Mouse (Mus musculus) forebrain, embryonic 13.5 days (tissue): Measurements from ENCODE around the gene Pias1. TPM values are rescaled to one million over a fixed set of nuclear protein-coding genes. Genes with fewer than 3 reads are reported as not detected.

Source experiments
- ATAC-seq: fragments of 200-750 bp; cut with Nextera tagmentation; 2 replicates; pipeline ENCODE4 v1.8.0; 2017
- H3K27ac ChIP-seq: fragments of 300-500 bp; sonication (generic); 2 replicates; pipeline ENCODE4 v1.5.1; 2015; ENCODE audit warnings: inconsistent platforms, mild to moderate bottlenecking, moderate library complexity
- H3K27me3 ChIP-seq: fragments of 300-500 bp; sonication (generic); 2 replicates; pipeline ENCODE4 v1.6.1; 2015; ENCODE audit warnings: mild to moderate bottlenecking, inconsistent platforms
- H3K36me3 ChIP-seq: fragments of 300-500 bp; sonication (generic); 2 replicates; pipeline ENCODE4 v1.6.1; 2015; ENCODE audit warnings: mild to moderate bottlenecking, inconsistent platforms; ENCODE audit not compliant: poor library complexity, severe bottlenecking
- H3K4me1 ChIP-seq: fragments of 300-500 bp; sonication (generic); 2 replicates; pipeline ENCODE4 v1.6.1; 2015; ENCODE audit warnings: inconsistent platforms
- H3K4me2 ChIP-seq: fragments of 300-500 bp; sonication (generic); 2 replicates; pipeline ENCODE4 v1.6.1; 2015; ENCODE audit warnings: inconsistent platforms, mild to moderate bottlenecking, moderate library complexity
- H3K4me3 ChIP-seq: fragments of 300-500 bp; sonication (generic); 2 replicates; pipeline ENCODE4 v1.5.1; 2015; ENCODE audit warnings: mild to moderate bottlenecking, inconsistent platforms
- H3K9ac ChIP-seq: fragments of 300-500 bp; sonication (generic); 2 replicates; pipeline ENCODE4 v1.6.1; 2015; ENCODE audit warnings: mild to moderate bottlenecking, inconsistent platforms
- H3K9me3 ChIP-seq: fragments of 300-500 bp; sonication (generic); replicated peaks from 2 replicates; pipeline ENCODE4 v1.6.1; 2016; ENCODE audit warnings: inconsistent platforms
- WGBS: fragments of 180-500 bp; shearing (Covaris S2); methylation state at CpG from one replicate; pipeline ENCODE4 v1.1.7; 2015; 5-methylcytosine and 5-hydroxymethylcytosine counted together
- polyA plus RNA-seq: library from polyadenylated mRNA; unstranded; fragments of >200 nt; fragmentation: Nextera tagmentation; extraction: Ambion mirVana; gene quantifications from 2 replicates; pipeline ENCODE4 v1.2.1, GENCODE M21; 2015

Pias1 gene
- 57.1 and 62.7 TPM in 2 replicates for polyA plus RNA-seq

DNA sequence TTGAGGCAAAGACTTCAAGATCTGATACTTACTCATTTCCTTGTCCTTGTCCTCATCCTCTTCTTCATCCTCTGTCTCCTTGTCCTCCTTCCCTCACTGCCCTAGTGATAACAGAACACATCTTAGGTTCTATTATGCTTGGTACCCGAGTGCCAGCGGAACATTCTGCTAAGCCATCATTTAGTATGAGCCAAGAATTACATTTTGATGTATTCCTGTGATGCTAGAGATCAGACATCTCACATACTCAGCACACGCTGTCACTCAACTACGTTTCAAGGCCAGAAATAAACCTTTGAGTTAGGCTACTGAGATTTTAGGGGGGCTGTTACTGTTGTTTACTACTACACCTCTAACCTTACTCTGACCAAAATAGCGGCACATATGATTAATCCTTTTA is at the start of gene Pias1:
Gene Pias1 (minus strand): TSS at position 101 of the 400 bp plus-strand sequence.
- H3K4me1 ChIP-seq: no peaks in the 10 kb centered on the region
- no peaks in the 10 kb centered on the region for H3K9me3 ChIP-seq
- no peak within 1 kb of the TSS for H3K4me3 ChIP-seq
- no peaks in the 10 kb centered on the region for H3K27me3 ChIP-seq
- no peak for ATAC-seq
- no peak within 1 kb of the TSS for H3K4me2 ChIP-seq
- no peak within 1 kb of the TSS for H3K9ac ChIP-seq
- H3K36me3 ChIP-seq: no peaks in the 10 kb centered on the region
- WGBS: 87% methylated on average over 5 of the region's 5 CpGs
- H3K27ac ChIP-seq: no peak within 1 kb of the TSS

DNA sequence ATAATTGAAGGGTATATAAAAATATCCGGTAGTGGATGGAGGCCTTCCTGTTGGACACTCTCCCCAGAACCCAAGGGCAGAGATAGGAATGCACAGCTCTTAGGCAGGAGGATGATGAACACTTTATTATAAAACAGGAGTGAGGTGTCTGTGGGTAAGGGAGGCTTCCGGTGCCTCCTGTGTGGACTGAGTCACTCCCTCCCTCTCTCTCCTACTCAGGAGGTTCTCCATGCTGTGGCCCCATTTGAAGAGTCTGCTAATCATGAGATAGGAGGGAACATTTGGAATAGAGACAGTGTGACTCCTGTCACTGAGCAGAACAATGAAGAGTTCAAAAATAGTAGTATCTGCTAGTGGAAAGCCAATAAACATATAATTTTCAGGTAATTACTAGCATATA is 47.7 kb upstream of the Pias1 start:
- no peak for ATAC-seq
- no peaks in the 10 kb centered on the region for H3K27me3 ChIP-seq
- H3K27ac ChIP-seq: no peak overlapping the region
- no peaks in the 10 kb centered on the region for H3K4me1 ChIP-seq
- 93% methylated on average over 2 of the region's 2 CpGs for WGBS
- H3K4me2 ChIP-seq: no peak overlapping the region
- H3K36me3 ChIP-seq: no peaks in the 10 kb centered on the region
- H3K9ac ChIP-seq: no peak overlapping the region
- H3K9me3 ChIP-seq: no peaks in the 10 kb centered on the region
- H3K4me3 ChIP-seq: no peak overlapping the region

DNA sequence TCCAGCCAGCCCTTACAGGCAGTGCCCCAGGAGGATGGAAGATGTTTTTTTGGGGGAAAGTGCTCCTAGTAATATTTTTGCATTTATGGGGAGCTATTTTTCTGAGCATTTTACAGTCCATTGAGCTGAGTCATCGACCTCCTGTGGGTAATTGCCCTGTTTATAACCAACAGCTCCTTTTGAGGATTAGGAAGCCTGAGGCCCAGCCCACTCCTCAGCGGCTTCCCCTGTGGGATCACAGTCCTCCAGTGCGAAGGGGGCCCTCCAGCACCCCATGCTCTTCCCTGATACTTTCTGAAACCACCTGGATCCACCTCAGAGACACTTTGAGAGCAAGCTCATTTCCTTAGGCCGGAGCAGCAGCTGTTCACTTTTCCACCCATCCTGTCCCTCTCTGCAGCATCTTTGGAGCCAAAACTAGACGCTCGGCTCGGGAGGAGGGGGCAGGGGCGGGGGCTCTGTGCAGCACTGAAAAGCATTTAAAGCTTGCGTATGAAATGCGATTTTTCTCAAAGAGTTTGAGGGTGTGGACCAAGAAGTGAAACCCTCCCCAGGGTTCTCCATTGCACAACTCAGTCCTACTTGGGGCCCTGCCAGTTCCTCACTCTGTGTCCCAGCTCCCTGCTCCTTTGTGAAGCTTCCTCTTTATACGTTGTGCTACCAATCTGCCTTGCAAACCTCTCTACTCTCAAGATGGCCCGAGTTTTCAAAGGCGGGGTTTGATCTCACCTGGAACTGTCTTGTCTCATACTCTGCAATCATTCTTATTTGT is 43.5 kb upstream of the Pias1 start:
- no peaks in the 10 kb centered on the region for H3K4me1 ChIP-seq
- H3K36me3 ChIP-seq: no peaks in the 10 kb centered on the region
- no peak overlapping the region for H3K9ac ChIP-seq
- H3K27ac ChIP-seq: no peak overlapping the region
- no peak overlapping the region for H3K4me2 ChIP-seq
- no peak for ATAC-seq
- H3K27me3 ChIP-seq: no peaks in the 10 kb centered on the region
- H3K9me3 ChIP-seq: no peaks in the 10 kb centered on the region
- H3K4me3 ChIP-seq: no peak overlapping the region
- WGBS: 62% methylated on average over 13 of the region's 13 CpGs

DNA sequence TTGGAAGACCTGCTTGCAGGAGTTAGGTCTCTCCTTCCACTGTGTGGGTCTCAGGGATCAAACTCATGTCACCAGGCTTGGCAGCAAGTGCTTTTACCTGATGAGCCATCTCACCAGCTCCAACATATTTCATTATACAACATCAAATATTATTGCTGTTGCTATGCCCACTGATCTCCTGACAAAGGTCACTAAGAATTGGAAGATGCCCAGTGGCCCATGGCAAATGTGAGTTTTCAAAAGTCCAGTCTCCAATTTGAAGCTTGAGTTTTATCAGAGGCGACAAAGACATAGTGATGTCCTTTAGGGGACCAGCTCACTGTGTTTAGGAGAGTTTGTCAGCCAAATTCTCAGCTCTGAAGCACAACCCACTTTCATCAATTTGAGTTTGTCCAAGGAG is 34.8 kb upstream of the Pias1 start:
- Histone ChIP-seq H3K27me3 (no peaks in the 10 kb centered on the region), H3K9ac (no peak overlapping the region), H3K4me1 (no peaks in the 10 kb centered on the region), H3K4me3 (no peak overlapping the region), H3K36me3 (no peaks in the 10 kb centered on the region), H3K9me3 (0 out of 2 replicates have a peak, but pooled peaks cover 3% of the 10 kb centered on the region), H3K27ac (no peak overlapping the region), H3K4me2 (no peak overlapping the region)
- 80% methylated on average over 1 of the region's 1 CpGs for WGBS
- no peak for ATAC-seq

DNA sequence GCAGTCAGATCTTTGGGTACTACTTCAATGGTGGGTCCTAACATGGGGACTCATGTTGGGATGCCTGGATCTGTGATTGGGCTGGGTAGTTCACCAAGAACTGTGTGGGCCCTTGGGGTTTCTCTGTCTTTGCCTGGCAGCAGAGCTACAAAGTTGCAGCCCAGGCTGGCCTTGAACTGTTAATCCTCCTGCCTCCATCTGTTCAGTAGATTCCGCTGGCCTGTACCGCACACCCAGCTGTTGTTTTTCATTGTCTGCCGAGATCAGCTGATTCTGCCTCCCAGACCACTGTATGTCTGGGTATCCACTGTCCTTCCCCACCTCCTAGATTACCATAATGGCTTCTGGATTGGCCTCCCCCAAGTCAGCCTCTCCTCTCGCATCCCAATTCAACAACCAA is 19.6 kb upstream of the Pias1 start:
- Histone ChIP-seq H3K4me1 (no peaks in the 10 kb centered on the region), H3K4me2 (no peak overlapping the region)
- WGBS: 88% methylated on average over 4 of the region's 4 CpGs

DNA sequence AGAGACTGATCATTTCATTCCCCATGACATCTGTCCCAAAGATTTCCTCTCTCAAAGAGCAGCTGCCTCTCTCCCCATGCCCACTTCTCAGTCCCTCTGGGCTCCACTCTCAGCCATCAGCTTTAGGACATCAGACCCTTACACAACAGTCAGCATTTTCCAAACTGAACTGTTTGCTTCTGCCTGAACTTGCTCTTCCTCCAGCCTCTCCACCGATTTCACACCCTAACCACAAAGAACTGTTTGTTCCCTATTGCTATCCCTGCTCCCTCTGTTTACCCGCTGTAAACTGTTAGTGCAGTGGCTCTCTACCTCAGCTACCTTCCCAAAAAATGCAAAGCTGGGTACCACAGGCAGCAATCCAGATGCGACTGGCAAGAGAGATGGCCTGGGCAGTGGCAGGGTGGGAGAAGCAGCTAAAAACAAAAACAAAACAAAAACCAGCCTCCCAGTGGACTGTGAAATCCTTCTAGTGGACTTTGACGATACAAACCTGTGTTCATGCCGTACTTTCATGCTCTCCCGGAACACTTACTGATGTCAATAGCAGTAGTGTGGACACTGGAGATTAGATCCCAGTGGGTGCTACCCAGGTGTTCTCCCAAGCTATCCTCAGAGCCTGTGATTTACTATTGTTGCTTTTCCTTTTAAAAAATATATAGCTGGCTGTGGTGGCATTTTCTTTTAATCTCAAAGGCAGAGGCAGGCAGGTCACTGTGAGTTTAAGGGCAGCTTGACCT is 18.5 kb upstream of the Pias1 start:
- Histone ChIP-seq H3K36me3 (no peaks in the 10 kb centered on the region), H3K27ac (no peak overlapping the region), H3K4me1 (no peaks in the 10 kb centered on the region), H3K27me3 (no peaks in the 10 kb centered on the region), H3K9me3 (no peaks in the 10 kb centered on the region), H3K4me3 (no peak overlapping the region), H3K4me2 (no peak overlapping the region), H3K9ac (no peak overlapping the region)
- ATAC-seq: no peak
- WGBS: 83% methylated on average over 6 of the region's 6 CpGs

More for the DNA sequence above, 19.6 kb upstream of the Pias1 start:
- H3K9me3 ChIP-seq: no peaks in the 10 kb centered on the region
- H3K4me3 ChIP-seq: no peak overlapping the region
- ATAC-seq: no peak
- no peaks in the 10 kb centered on the region for H3K27me3 ChIP-seq
- no peaks in the 10 kb centered on the region for H3K36me3 ChIP-seq
- H3K9ac ChIP-seq: no peak overlapping the region
- H3K27ac ChIP-seq: no peak overlapping the region

DNA sequence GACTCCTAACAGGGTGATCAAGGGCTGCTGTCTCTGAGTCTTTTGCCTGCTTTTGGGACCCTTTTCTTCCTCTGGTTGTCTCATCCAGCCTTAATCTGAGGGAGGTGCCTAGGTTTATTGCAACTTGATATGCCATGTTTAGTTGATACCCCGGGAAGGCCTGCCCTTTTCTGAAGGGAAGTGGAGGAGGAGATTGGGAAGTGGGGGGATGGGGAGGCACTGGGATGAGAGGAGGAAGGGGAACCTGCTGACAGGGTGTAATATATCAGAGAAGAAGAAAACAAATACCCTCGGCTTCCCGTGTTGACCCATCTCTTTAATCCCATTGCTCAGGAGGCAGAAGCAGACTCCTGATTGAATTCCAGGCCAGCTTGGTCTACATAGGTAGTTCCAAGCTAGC is 10.8 kb upstream of the Pias1 start:
- Histone ChIP-seq H3K9me3 (no peaks in the 10 kb centered on the region), H3K36me3 (no peaks in the 10 kb centered on the region), H3K4me2 (no peak overlapping the region), H3K4me3 (no peak overlapping the region), H3K27me3 (no peaks in the 10 kb centered on the region), H3K4me1 (no peaks in the 10 kb centered on the region), H3K27ac (no peak overlapping the region), H3K9ac (no peak overlapping the region)
- no peak for ATAC-seq
- 72% methylated on average over 3 of the region's 3 CpGs for WGBS

DNA sequence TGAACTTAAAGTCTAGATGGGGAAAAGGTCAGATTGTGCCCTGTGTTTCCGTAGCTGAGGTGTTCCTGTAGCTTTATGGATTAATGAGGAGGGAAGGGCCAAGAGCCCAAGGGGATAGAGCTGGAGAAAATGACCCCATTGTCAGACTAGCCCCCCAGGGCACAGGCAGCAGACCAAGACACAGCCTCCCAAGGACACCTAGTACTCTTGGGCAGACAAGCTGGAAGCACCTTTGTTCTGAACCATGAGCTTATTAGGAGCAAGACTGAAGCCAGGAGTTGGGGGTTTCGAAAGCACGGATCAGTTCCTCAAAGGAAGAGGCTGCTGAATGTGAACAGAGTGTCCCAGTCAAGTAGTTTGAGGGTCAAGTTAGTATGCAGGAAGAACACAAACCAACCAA is 9.9 kb upstream of the Pias1 start:
- no peak for ATAC-seq
- Histone ChIP-seq H3K9me3 (no peaks in the 10 kb centered on the region), H3K36me3 (no peaks in the 10 kb centered on the region), H3K4me2 (no peak overlapping the region), H3K27me3 (no peaks in the 10 kb centered on the region), H3K4me1 (no peaks in the 10 kb centered on the region), H3K4me3 (no peak overlapping the region), H3K9ac (no peak overlapping the region), H3K27ac (no peak overlapping the region)
- 81% methylated on average over 3 of the region's 3 CpGs for WGBS

DNA sequence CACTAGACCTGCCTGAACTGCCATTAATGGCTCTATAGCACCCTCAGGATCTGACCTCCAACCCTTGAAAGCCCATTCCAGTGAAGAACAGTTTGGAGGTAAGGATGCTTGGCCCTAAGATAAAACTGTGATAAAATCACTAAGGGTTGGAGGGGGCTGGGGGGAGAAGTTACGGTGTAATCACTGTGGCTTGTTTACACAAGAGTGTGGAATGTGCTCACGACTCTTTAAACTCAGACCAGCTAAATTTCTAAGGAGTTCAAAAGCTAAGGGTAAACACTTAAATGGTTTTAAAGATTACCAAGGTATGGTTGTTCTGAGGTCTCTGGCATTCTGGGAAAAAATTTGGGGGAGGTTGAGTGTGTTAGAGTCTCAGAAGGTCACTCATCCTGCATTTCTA is 7.5 kb upstream of the Pias1 start:
- Histone ChIP-seq H3K9me3 (no peaks in the 10 kb centered on the region), H3K27me3 (no peaks in the 10 kb centered on the region), H3K27ac (no peak overlapping the region), H3K4me1 (no peaks in the 10 kb centered on the region), H3K4me2 (no peak overlapping the region), H3K9ac (no peak overlapping the region), H3K4me3 (no peak overlapping the region), H3K36me3 (no peaks in the 10 kb centered on the region)
- no peak for ATAC-seq
- WGBS: 90% methylated on average over 2 of the region's 2 CpGs

DNA sequence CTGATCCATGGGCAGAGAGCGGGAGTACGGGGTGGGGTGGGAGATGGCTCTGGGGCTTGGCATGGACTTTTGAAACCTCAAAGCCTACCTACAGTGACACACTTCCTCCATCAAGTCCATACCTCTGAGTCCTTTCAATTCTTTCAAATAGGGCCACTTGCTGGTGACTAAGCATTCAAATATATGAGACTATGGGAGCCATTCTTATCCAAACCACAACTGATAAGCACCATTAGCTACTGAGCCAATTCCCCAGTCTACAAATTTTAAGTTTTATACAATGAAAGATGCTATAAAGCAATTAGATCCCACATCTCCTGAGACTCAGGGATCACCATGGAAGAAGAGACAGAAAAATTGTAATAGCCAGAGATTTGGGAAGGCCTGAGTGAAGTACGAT is 2.4 kb upstream of the Pias1 start:
- 96% methylated on average over 3 of the region's 3 CpGs for WGBS
- no peaks in the 10 kb centered on the region for H3K36me3 ChIP-seq
- H3K9me3 ChIP-seq: no peaks in the 10 kb centered on the region
- H3K27ac ChIP-seq: no peak overlapping the region
- H3K4me3 ChIP-seq: no peak overlapping the region
- H3K4me2 ChIP-seq: no peak overlapping the region
- ATAC-seq: no peak
- no peaks in the 10 kb centered on the region for H3K27me3 ChIP-seq
- H3K4me1 ChIP-seq: no peaks in the 10 kb centered on the region
- no peak overlapping the region for H3K9ac ChIP-seq

DNA sequence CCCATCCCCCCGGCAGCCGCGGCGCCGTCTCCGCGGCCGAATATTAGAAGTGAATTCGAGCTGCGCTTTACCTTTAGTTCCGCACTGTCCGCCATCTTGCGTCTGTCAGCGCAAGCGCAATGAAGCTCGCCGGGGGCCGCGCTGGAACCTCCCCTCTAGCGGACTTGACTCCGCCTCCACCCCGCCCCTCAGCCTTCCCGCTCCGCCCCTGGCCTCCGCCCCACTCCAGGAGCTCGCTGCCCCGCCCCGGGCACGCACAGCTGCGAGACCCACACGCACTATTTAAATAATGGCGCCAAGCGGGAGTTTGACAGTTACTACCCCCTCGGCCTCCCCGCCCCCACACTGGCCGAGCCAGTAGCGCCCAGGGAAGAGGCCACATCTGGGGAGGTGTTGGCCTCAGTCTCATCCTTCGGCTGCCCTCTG is 6.9 kb downstream of the Pias1 start:
- WGBS: under 1% methylated on average over 35 of the region's 38 CpGs
- peak overlapping the region; percentile 97 for H3K27ac ChIP-seq
- no peaks in the 10 kb centered on the region for H3K9me3 ChIP-seq
- no peaks in the 10 kb centered on the region for H3K27me3 ChIP-seq
- H3K4me1 ChIP-seq: peaks cover 35% of the 10 kb centered on the region
- peak overlapping the region; percentile 95 for H3K4me3 ChIP-seq
- peak overlapping the region; percentile 88 for H3K9ac ChIP-seq
- peak; percentile 96 for ATAC-seq
- H3K4me2 ChIP-seq: peak overlapping the region; percentile 84
- no peaks in the 10 kb centered on the region for H3K36me3 ChIP-seq

DNA sequence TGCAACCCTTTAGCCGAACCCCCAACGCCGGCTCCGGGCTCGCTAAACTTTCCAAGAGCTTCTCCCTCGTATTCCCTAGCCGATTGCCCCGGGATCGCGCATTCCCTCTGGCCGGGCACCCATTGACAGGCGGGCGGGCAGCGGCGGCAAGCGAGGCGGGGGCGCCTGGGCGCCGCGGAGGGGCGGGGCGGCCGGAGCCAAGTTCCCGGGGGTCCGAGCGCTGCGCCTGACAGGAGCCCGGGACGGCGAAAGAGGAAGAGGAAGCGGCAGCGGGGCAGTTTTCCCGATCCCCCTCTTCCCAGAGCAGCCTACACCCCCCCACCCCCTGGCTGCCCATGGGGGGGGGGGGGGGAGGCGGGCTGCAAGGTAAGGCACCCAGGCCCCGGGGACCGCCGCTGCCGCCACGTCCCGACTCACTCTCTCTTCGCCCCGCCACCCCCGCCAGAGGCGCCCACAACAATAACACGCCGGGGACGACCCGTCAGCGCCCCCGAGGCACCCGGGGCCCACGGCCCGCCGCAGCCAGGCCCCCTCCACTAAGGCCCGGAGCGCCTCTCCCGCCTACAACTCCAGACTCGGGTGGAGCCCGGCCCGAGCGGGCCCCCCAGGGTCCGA is 7.5 kb downstream of the Pias1 start:
- Histone ChIP-seq H3K36me3 (no peaks in the 10 kb centered on the region), H3K9me3 (no peaks in the 10 kb centered on the region), H3K4me1 (peaks cover 39% of the 10 kb centered on the region), H3K9ac (peak overlapping the region; percentile 88), H3K27me3 (no peaks in the 10 kb centered on the region), H3K4me2 (peak overlapping the region; percentile 84), H3K4me3 (peak overlapping the region; percentile 95), H3K27ac (peak overlapping the region; percentile 97)
- peak; percentile 83 for ATAC-seq
- under 1% methylated on average over 40 of the region's 63 CpGs for WGBS
